Mouse (Mus musculus): ENCODE data around the gene Krtcap3.

Gene Krtcap3

DNA sequence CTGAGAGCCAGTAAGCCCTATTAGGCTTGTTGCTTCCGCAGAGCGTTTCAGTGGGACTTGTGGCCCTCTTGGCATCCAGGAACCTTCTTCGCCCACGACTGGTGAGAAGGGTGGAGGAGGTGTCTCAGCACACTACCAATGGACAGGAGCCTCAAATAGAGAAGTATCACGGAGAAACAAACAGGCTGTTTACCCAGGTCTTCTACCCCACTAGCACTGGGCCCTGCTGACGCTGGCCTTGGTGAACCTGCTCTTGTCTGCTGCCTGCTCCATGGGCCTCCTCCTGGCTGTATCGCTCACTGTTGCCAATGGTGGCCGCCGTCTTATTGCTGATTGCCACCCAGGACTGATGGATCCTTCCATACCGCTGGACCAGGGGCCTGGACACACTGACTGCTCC is 660 bp downstream of the Krtcap3 start:
- in situ Hi-C loops (cut with MboI; ENCODE audit: unreplicated experiment in 2 of 2) = no loop called here

DNA sequence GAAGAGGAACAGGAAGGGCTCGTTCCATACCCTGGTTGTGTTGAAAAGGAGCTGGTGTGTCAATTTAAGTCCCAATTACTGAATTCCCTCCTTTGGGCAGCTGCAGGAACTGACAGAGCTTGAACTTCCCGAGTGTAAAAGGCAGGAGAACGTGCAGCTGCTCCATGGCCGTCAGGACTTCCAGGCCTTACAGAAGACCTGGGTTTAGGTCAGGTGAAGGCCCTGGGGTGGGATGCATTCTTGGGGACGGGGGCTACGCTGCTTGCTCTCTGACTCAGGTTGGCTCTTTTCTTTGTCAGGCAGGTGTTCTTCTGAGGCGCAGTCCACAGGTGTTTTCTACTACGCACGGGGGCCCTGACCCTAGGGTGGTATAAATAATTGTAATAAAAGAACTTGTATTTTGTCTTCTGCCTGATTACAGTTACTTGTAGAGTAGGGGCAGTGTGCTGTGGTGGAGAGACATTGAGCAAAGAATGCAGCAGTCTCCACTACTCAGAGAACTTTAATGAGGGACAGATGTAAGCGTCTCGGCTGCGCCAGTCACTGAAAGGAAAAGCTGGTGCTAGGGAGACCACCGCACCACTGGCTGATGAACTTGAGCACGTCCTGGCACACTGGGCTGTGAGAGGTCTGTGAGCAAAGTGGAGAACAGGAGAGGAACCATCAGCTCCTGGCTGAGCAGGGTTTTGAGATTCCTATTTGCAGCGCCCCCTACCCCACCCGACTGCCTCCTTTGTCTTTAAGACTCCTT is 1.5 kb downstream of the Krtcap3 start:
- in situ Hi-C loops (cut with MboI; ENCODE audit: unreplicated experiment in 2 of 2) = no loop called here

DNA sequence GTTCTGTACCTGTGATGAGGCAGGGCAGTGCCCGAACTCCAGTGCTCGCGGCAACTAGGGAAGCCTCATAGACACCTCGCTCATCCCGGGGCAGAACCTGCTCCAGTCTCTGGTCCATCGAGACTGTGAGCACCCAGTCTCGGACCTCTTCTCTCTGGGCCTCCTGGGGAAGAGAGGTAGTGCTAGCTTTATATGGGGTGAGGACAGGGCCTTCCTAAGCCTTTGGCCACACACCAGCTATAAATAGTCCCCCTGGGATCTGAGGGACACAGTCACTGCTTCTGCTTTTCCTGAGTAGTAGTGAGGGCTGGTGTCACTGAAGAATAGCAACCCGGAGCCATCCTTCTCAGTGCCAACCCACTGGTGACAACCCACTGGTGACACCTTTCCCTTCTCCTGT is 2.3 kb downstream of the Krtcap3 start:
- in situ Hi-C loops (cut with MboI; ENCODE audit: unreplicated experiment in 2 of 2) = no loop called here

DNA sequence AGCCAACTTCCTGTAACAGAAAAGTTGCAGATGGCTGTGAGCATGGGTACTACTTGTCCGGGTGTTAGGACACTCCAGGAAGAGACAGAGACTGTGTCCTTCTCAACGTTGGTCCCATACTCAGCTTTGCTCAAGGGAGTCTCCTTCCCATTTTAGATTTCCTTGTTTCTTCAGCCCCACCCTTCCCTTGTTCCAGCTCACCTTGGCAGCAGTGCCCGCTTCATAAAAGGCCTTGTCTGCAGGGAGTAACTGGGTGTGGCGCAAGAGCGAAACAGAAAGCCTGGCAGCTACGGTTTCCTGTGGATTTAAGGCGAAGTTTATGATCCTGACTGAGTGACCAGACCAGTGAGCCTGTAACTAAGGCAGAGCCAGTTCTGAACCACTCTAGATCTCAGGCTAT is 3.0 kb downstream of the Krtcap3 start:
- in situ Hi-C loops (cut with MboI; ENCODE audit: unreplicated experiment in 2 of 2) = no loop called here

DNA sequence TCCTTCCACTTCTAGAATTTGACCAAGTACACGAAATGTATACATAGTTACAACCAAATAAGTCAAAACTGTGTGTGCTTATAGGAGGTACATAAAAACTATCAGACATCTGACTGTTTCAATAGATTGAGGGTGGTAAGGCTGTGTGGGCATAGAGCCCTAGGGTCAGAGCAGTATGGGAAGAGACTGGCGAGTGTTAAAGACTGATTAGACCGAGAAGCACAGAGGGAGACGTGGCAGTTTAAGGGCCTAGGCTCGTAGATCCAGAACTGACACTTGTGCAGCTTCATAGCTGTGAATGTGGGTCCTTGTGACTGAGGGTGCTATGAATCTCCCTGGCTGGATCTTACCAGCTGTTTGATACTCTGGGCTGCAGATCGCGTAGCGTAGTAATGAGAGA is 3.4 kb downstream of the Krtcap3 start:
- in situ Hi-C loops (cut with MboI; ENCODE audit: unreplicated experiment in 2 of 2) = no loop called here

DNA sequence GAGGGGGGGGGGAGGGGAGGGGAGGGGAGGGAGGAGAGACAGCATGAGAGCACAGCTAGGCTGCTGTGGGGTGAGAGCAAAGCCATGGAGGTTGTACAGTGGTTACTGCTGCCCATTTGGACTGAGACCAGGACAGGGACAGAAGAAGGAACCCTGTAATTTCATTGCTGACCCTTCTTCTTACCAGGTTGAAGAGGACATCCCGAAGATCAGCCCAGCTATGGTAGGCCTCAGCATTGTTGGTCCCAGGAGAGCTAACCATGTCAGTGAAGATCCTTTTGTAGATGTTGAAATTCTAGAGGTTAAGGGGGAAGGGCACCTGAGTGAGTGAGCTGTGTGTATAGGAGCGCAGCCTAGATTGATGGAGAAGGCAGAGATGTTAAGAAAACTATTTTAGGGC is 3.9 kb downstream of the Krtcap3 start:
- in situ Hi-C loops (cut with MboI; ENCODE audit: unreplicated experiment in 2 of 2) = no loop called here

DNA sequence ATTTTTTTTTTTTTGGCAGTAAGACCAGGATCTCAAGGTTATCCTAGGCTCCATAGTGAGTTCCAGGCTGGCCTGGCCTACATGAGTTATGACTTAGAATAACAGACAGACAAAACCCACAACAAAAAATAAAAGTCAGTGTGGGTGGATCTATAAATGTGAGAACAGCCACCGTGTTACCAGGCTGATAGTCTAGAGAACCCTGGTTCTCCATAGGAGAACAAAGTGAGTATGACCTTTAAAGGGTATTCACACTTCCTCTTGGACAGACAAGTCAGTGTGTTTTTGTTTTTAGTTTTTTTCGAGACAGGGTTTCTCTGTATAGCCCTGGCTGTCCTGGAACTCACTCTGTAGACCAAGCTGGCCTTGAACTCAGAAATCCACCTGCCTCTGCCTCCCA is 4.5 kb downstream of the Krtcap3 start:
- in situ Hi-C loops (cut with MboI; ENCODE audit: unreplicated experiment in 2 of 2) = no loop called here

DNA sequence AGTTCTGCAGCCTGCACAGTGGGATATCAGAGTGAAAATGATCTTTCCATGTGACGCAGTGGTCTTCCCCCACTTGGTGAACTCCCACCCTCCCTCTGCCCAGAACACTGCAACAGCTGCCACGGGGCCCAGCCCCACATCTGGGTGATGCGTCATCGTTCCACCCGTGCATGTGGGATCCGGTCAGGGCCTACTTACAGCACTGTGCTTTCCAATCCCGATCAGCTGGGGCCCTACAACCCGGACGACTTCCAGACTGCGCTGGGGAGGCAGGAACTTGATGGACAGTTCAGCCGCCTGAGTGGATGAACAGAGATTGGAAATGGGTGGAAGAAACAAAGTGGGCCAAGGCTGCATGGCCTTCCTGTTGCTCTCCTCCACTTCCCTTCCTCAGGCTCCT is 6.1 kb downstream of the Krtcap3 start:
- in situ Hi-C loops (cut with MboI; ENCODE audit: unreplicated experiment in 2 of 2) = no loop called here

DNA sequence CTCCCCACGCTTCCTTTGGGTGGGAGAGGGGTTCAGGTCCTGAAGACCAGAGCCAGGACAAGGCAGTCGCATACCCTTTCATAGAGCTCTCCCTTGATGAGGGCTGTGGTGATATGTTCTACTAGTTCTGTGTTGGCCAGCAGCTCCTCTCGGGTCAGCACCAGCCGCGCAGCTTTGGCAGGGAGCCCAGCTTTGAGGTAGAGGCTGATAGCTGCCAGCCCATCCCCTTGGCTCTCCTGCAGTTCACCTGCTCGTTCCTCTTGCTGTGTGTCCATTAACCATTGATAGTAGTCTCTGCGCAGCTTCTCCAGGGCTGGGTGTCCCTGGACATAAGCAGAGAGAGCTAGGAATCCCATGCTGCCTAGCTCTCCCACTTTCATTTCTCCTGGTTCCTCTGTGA is 14.6 kb downstream of the Krtcap3 start:
- in situ Hi-C loops (cut with MboI; ENCODE audit: unreplicated experiment in 2 of 2) = no loop called here

DNA sequence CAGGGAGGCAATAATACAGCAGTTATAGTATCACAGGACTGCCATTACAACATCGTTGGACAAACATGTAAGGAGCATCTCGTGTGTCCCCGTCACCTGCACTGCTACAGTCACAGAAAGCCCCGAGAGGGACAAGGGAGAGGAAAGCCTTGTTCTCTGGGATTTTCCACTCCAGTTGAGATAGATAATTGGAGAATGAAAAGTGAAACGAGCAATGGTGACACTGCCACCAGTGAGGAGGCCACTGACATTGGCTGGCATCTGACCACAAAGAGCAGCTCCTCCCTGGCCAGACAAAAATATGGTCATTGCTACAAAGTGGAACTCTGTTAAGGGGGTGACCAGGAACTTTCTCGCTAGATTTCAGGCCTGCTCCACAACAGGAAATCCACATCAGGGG is 16.2 kb downstream of the Krtcap3 start:
- in situ Hi-C loops (cut with MboI; ENCODE audit: unreplicated experiment in 2 of 2) = no loop called here

DNA sequence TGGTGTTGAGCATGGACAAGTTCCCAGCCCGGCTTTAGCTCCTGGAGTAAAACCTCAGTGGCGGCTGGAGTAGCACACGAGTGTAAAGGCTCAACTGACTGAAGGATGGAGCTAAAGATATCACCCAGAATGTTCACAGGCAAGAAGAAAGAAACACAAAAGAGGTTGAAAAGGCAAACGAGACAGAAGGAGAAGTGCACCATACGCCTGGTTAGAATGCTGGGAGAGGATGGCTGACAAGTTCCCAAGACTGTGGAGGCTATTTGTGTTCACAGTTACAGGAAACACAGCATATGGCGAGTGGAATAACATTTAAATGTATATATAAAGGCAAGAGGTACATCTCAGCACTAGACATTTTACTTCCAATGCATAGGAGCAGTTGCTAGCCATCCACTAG is 21.5 kb downstream of the Krtcap3 start:
- in situ Hi-C loops (cut with MboI; ENCODE audit: unreplicated experiment in 2 of 2) = no loop called here

DNA sequence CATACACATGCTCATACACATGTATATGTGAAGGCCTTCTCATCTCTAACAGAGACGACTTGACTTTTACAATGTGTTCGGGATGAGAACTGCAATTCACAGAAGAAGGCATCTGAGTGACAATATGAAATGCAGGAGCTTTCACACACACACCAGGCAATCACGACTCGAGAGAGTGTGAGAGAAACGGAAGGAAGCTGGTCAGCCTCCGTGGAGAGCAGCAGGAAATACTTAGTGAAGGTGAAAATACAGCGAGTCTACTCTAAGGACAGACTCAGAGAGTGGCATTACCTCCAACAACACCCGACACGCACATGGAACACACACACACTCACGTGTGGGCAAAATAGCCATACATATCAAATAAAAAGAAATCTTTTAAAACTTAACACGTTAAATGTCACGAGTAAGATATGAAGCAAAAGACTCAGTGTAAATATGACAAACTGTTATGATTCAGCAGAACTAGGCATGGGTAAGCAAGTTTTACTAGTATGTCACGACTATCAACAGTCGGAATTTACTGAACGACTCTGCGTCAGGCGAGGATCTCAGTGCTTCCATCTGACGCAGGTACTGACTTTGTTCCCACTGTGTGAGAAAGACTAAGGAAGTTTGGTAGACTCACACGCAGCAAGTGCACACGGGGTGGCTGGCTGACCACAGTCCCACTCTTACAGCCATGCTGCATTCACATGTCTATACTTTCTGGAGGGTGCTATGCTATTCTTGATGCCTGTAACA is 27.9 kb downstream of the Krtcap3 start:
- in situ Hi-C loops (cut with MboI; ENCODE audit: unreplicated experiment in 2 of 2) = no loop called here

DNA sequence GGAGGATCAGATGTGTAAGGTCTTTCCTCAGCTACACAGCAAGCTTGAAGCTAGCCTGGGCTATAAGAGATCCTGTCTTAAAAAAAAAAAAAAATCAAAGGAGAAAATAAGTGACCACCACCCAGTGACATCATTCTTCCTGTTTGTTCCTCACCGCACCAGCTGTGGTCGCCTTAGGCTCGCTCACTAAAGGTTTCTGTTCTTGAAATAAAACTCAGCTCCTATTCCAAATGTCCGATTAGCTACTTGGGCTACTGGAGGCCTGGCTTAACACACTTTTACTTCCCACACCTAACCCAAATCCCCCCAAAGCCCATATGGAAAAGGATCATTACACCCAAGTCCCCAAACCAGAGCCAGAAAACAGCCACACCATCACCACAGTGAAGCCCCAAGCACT is 36.7 kb downstream of the Krtcap3 start:
- in situ Hi-C loops (cut with MboI; ENCODE audit: unreplicated experiment in 2 of 2) = loop anchor here in 1 of 2 experiments (5.0 kb wide), 1 partner anchor 46 kb away; the partner anchor contains the start of genes Gm9970 and Nrbp1

DNA sequence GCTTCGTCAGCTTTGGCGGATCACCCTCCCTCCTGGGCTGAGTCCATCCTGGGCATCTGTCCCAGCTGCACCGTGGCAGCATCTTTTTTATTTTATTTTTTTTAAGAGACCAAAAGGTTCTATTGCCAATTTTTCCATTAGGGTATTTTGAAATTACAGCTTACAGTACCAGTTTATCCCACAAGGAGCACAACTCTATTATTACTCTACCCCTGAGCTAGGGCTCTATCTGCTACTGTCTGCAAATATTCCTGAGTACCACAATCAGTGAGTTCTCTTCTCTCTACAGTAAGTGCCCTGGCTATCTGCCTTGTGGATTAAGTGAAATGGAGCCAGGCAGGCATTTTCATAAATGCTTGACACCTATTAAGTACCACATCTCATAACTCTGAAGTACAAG is 37.2 kb downstream of the Krtcap3 start:
- in situ Hi-C loops (cut with MboI; ENCODE audit: unreplicated experiment in 2 of 2) = loop anchor here in 1 of 2 experiments (5.0 kb wide), 1 partner anchor 46 kb away; the partner anchor contains the start of genes Gm9970 and Nrbp1

DNA sequence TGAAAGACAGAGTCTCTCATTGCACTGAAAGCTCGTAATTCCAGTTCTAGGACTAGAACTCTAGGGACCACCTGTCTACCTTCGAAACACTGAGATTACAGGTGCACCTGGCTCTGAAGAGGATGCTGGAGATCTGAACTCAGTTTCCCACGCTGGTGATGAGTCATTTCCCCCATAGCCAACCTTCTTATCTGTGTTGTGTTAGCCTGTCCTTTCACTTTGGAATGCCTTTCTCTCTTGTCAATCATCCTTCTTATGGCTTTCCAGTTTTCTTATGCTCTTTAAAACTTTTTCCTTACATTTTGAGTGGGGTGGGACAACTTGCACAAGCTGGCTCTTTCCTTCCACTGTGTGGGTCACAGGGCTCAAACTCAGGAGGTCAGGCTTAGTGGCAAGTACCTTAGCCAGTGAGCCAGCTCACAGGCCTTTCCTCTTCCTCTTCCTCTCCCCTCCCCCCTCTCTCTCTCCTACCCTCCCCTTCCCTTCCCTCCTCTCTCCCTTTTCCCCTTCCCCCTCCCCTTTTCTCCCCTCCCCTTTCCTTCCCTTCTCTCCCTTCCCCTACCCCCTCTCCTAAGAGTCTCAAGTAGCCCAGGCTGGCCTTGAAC is 38.2 kb downstream of the Krtcap3 start:
- in situ Hi-C loops (cut with MboI; ENCODE audit: unreplicated experiment in 2 of 2) = loop anchor here in 1 of 2 experiments (5.0 kb wide), 1 partner anchor 47 kb away; the partner anchor contains the start of genes Gm9970 and Nrbp1

DNA sequence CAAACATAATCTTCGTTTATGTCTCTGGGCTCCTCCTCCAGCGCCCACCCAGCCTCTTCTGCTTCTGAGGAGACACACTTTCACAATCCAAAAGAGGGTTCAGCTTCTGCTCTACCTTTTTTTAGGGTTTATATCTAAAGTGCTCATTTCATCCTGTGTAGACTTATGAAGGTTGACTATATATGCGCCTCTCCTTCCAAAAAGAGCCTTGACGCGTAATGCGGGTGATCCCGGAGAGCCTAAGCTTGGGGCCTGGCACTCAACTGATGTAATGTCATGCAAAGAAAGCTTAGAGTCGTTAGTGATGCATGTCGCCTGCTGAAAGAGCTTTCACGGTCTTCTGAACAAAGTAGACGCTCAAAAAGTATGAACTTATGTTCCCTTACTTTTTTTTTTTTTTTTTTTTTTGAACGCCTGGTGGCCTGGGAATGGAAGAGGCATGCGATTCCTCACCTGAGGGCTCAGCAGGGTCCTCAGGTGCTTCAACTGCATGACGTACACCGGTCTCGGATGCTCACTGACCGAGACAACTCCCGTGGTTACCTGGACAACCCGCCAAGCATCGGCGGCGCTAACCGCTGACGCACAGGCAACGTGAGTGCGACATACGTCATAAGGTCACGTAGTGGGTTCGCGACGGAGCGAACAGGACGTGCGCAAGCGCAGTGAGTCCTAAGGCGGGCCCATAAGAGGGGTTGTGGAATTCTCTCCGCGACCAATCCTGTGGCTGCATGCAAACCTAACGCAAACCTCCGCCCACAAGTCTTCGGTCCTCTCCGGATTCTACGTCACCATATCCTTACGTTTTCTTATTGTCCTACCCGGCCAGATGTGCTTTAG is 39.2 kb downstream of the Krtcap3 start, which contains the start of gene Ift172:
Gene Ift172 (minus strand): TSS at position 596 of the 840 bp plus-strand sequence.
- in situ Hi-C loops (cut with MboI; ENCODE audit: unreplicated experiment in 2 of 2) = no loop called here

DNA sequence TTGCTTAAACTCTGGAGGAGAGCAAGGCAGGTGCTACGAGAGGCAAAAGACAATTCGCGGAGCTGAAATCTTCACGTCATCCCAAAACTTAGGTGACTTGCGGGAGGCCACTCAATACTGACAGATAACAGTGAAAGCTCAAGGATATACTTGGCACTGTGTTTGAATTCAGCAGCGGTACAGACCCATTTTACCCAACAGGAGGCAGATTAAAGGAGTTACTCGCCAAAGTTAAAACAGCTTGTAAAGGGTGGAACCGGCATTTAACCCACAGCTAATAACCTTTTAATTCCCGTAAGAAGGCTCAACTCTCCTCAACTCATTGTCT is 39.8 kb downstream of the Krtcap3 start:
- in situ Hi-C loops (cut with MboI; ENCODE audit: unreplicated experiment in 2 of 2) = no loop called here

DNA sequence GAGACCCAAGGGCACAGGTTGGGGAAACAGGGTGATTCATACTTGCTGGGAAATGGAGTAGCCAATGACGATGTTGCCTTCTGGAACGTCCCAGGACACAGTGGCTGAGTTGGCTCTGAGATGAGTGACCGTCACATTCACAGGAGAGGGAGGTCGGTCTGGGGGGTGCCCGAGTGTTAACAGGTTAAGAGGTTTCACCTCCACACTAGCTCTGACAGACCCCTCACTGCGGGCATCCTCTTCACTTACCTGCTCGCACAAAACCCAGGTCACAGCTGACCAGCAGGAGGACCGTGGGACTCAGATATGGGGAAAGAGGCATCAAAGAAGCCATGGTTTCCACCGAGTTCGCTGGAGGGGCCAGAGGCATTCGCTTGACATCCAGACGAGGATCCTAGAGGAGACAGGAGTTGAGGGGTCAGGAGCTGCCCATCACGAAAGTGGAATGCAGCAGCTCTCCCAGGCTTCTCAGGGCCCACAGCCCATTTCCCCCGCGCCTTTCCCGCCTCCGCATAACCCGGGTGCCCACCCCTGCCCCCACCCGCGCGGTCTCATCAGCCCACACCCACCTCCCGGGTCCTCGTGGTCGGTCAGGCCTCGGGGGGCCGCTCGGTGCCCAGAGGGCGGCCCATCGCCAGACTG is 43.6 kb downstream of the Krtcap3 start:
- in situ Hi-C loops (cut with MboI; ENCODE audit: unreplicated experiment in 2 of 2) = loop anchor here in 1 of 2 experiments (5.0 kb wide), 1 partner anchor 93 kb away; the partner anchor contains the start of gene Zfp513

DNA sequence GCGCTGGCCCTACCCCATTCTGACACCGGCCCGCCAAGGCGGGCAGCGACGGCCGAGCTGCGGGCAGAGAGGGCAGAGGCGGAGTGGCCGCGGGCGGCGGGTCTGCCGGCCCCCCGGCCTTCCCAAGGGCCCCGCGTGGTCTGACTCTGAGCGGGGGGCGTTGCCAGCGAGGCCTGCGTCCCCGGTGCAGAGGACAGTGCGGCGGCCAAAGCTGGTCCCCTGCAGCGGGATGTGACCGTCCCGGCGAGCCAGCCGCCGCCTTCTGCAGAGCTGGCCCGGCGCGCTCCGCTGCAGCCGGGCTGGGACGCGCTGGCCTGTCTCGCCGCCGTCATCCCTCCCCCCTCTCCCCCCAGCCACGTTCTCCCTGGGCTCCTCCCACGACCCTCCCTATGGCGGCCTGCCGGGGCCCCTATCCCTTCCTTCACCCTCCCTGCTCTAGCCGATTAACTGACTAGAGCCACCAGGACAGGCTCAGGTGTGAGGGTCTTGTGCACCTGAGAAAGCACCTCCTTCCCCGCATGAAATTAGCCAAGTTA is 44.2 kb downstream of the Krtcap3 start, which contains the start of gene Fndc4:
Gene Fndc4 (minus strand): TSS at position 475 of the 536 bp plus-strand sequence.
- in situ Hi-C loops (cut with MboI; ENCODE audit: unreplicated experiment in 2 of 2) = loop anchor here in 1 of 2 experiments (5.0 kb wide), 1 partner anchor 93 kb away; the partner anchor contains the start of gene Zfp513

All from v-Abl transformed pro-B cells (cell line).